Mouse (Mus musculus): ENCODE measurements around the gene Dynlt1f. TPM values are rescaled to one million over a fixed set of nuclear protein-coding genes. Genes with fewer than 3 reads are reported as not detected.
A peak's percentile ranks its signal among the peaks of the same experiment; 100 is the strongest.
"Not testable (repeated sequence)": the region's sequence is repeated elsewhere in the genome, so short reads cannot be mapped to it uniquely, and the experiment has no call there.

The Dynlt1f gene
- polyA plus RNA-seq, 1 experiment from 2014 or later: 296 TPM

GRCm38 (mm10) chr17:6674297-6674696 lies 18.6 kb upstream of the Dynlt1f start:
- peak; percentile 1 for DNase-seq (ENCODE audit: low spot score)
- not testable (repeated sequence) for H3K9me3 ChIP-seq (ENCODE audit: control insufficient read depth, low read length); H3K9ac ChIP-seq (ENCODE audit: low read length); H3K36me3 ChIP-seq (ENCODE audit: control insufficient read depth, insufficient read depth, low read length); H3K4me1 ChIP-seq (replicated peaks; ENCODE audit: control insufficient read depth, insufficient read depth, low read length); H3K4me2 ChIP-seq (ENCODE audit: low read depth, low read length, severe bottlenecking); ATAC-seq (replicated peaks; ENCODE audit: low FRiP score); H3K27me3 ChIP-seq (ENCODE audit: control insufficient read depth, insufficient read depth, low read length); H3K27ac ChIP-seq (ENCODE audit: low read depth, low read length); H3K4me3 ChIP-seq (ENCODE audit: low read depth, low read length)
- WGBS: 60% methylated on average over 5 of the region's 5 CpGs

- H3K27me3 ChIP-seq (ENCODE audit: control insufficient read depth, insufficient read depth, low read length); H3K36me3 ChIP-seq (ENCODE audit: control insufficient read depth, insufficient read depth, low read length); H3K4me3 ChIP-seq (ENCODE audit: low read depth, low read length); DNase-seq (ENCODE audit: low spot score); H3K4me1 ChIP-seq (replicated peaks; ENCODE audit: control insufficient read depth, insufficient read depth, low read length); ATAC-seq (replicated peaks; ENCODE audit: low FRiP score); H3K27ac ChIP-seq (ENCODE audit: low read depth, low read length); H3K4me2 ChIP-seq (ENCODE audit: low read depth, low read length, severe bottlenecking); H3K9me3 ChIP-seq (ENCODE audit: control insufficient read depth, low read length); H3K9ac ChIP-seq (ENCODE audit: low read length): not testable (repeated sequence)
- WGBS: no CpG with 5 or more reads among the region's 6 CpGs
Observed at GRCm38 (mm10) chr17:6668522-6668921, 12.8 kb upstream of the Dynlt1f start.

- not testable (repeated sequence) for H3K27me3 ChIP-seq (ENCODE audit: control insufficient read depth, insufficient read depth, low read length); H3K4me1 ChIP-seq (replicated peaks; ENCODE audit: control insufficient read depth, insufficient read depth, low read length); H3K9ac ChIP-seq (ENCODE audit: low read length); H3K36me3 ChIP-seq (ENCODE audit: control insufficient read depth, insufficient read depth, low read length); H3K4me3 ChIP-seq (ENCODE audit: low read depth, low read length); H3K4me2 ChIP-seq (ENCODE audit: low read depth, low read length, severe bottlenecking); H3K27ac ChIP-seq (ENCODE audit: low read depth, low read length); H3K9me3 ChIP-seq (ENCODE audit: control insufficient read depth, low read length); ATAC-seq (replicated peaks; ENCODE audit: low FRiP score)
- peak; percentile 22 for DNase-seq (ENCODE audit: low spot score)
- WGBS: 90% methylated on average over 4 of the region's 5 CpGs
Observed at GRCm38 (mm10) chr17:6665389-6665788, 9.7 kb upstream of the Dynlt1f start.

- not testable (repeated sequence) for H3K4me1 ChIP-seq (replicated peaks; ENCODE audit: control insufficient read depth, insufficient read depth, low read length); H3K36me3 ChIP-seq (ENCODE audit: control insufficient read depth, insufficient read depth, low read length); ATAC-seq (replicated peaks; ENCODE audit: low FRiP score); H3K4me2 ChIP-seq (ENCODE audit: low read depth, low read length, severe bottlenecking); H3K4me3 ChIP-seq (ENCODE audit: low read depth, low read length); H3K27me3 ChIP-seq (ENCODE audit: control insufficient read depth, insufficient read depth, low read length); H3K27ac ChIP-seq (ENCODE audit: low read depth, low read length); H3K9me3 ChIP-seq (ENCODE audit: control insufficient read depth, low read length); H3K9ac ChIP-seq (ENCODE audit: low read length)
- peak; percentile 16 for DNase-seq (ENCODE audit: low spot score)
- 50% methylated on average over 3 of the region's 3 CpGs for WGBS
Observed at GRCm38 (mm10) chr17:6662840-6663239, 7.1 kb upstream of the Dynlt1f start.

GRCm38 (mm10) chr17:6661093-6661816 lies 5.6 kb upstream of the Dynlt1f start:
- ATAC-seq (replicated peaks; ENCODE audit: low FRiP score) (peak; percentile 18; the same call in 1 of the 2 replicates), DNase-seq (ENCODE audit: low spot score) (peak; percentile 56)
- H3K4me3 ChIP-seq (ENCODE audit: low read depth, low read length); H3K4me1 ChIP-seq (replicated peaks; ENCODE audit: control insufficient read depth, insufficient read depth, low read length); H3K4me2 ChIP-seq (ENCODE audit: low read depth, low read length, severe bottlenecking); H3K27ac ChIP-seq (ENCODE audit: low read depth, low read length); H3K9me3 ChIP-seq (ENCODE audit: control insufficient read depth, low read length); H3K36me3 ChIP-seq (ENCODE audit: control insufficient read depth, insufficient read depth, low read length); H3K9ac ChIP-seq (ENCODE audit: low read length); H3K27me3 ChIP-seq (ENCODE audit: control insufficient read depth, insufficient read depth, low read length): not testable (repeated sequence)
- 56% methylated on average over 7 of the region's 11 CpGs for WGBS

- H3K4me3 ChIP-seq (ENCODE audit: low read depth, low read length); H3K27me3 ChIP-seq (ENCODE audit: control insufficient read depth, insufficient read depth, low read length); H3K4me2 ChIP-seq (ENCODE audit: low read depth, low read length, severe bottlenecking); DNase-seq (ENCODE audit: low spot score); H3K27ac ChIP-seq (ENCODE audit: low read depth, low read length); H3K9ac ChIP-seq (ENCODE audit: low read length); ATAC-seq (replicated peaks; ENCODE audit: low FRiP score); H3K36me3 ChIP-seq (ENCODE audit: control insufficient read depth, insufficient read depth, low read length); H3K9me3 ChIP-seq (ENCODE audit: control insufficient read depth, low read length); H3K4me1 ChIP-seq (replicated peaks; ENCODE audit: control insufficient read depth, insufficient read depth, low read length): not testable (repeated sequence)
- WGBS: 84% methylated on average over 6 of the region's 6 CpGs
Observed at GRCm38 (mm10) chr17:6660589-6660988, 4.9 kb upstream of the Dynlt1f start.

GRCm38 (mm10) chr17:6658801-6659200 lies 3.1 kb upstream of the Dynlt1f start, which contains the start of gene Sytl3:
Sytl3 (plus strand) TSS chr17:6659093.
- DNase-seq (ENCODE audit: low spot score); H3K4me2 ChIP-seq (ENCODE audit: low read depth, low read length, severe bottlenecking); H3K27ac ChIP-seq (ENCODE audit: low read depth, low read length); H3K9ac ChIP-seq (ENCODE audit: low read length); H3K9me3 ChIP-seq (ENCODE audit: control insufficient read depth, low read length); H3K27me3 ChIP-seq (ENCODE audit: control insufficient read depth, insufficient read depth, low read length); H3K4me1 ChIP-seq (replicated peaks; ENCODE audit: control insufficient read depth, insufficient read depth, low read length); ATAC-seq (replicated peaks; ENCODE audit: low FRiP score); H3K36me3 ChIP-seq (ENCODE audit: control insufficient read depth, insufficient read depth, low read length); H3K4me3 ChIP-seq (ENCODE audit: low read depth, low read length): not testable (repeated sequence)
- 91% methylated on average over 3 of the region's 7 CpGs for WGBS

- not testable (repeated sequence) for H3K36me3 ChIP-seq (ENCODE audit: control insufficient read depth, insufficient read depth, low read length)
Observed at GRCm38 (mm10) chr17:6656471-6656870, 771 bp upstream of the Dynlt1f start.

GRCm38 (mm10) chr17:6655087-6655511 lies 601 bp downstream of the Dynlt1f start:
- not testable (repeated sequence) for H3K27ac ChIP-seq (ENCODE audit: low read depth, low read length); H3K4me1 ChIP-seq (replicated peaks; ENCODE audit: control insufficient read depth, insufficient read depth, low read length); H3K36me3 ChIP-seq (ENCODE audit: control insufficient read depth, insufficient read depth, low read length); H3K27me3 ChIP-seq (ENCODE audit: control insufficient read depth, insufficient read depth, low read length); H3K9me3 ChIP-seq (ENCODE audit: control insufficient read depth, low read length)
- H3K9ac ChIP-seq (ENCODE audit: low read length): peak overlapping the region; percentile 58
- H3K4me2 ChIP-seq (ENCODE audit: low read depth, low read length, severe bottlenecking): peak overlapping the region; percentile 37; the same call in 1 of the 2 replicates
- ATAC-seq (replicated peaks; ENCODE audit: low FRiP score) (peak; percentile 92), DNase-seq (ENCODE audit: low spot score) (peak; percentile 93)
- peak overlapping the region; percentile 46 for H3K4me3 ChIP-seq (ENCODE audit: low read depth, low read length)
- WGBS: under 1% methylated on average over 35 of the region's 36 CpGs

More at GRCm38 (mm10) chr17:6656471-6656870, 771 bp upstream of the Dynlt1f start:
- not testable (repeated sequence) for H3K9ac ChIP-seq (ENCODE audit: low read length); DNase-seq (ENCODE audit: low spot score); H3K27ac ChIP-seq (ENCODE audit: low read depth, low read length); H3K27me3 ChIP-seq (ENCODE audit: control insufficient read depth, insufficient read depth, low read length); H3K4me3 ChIP-seq (ENCODE audit: low read depth, low read length); H3K9me3 ChIP-seq (ENCODE audit: control insufficient read depth, low read length); ATAC-seq (replicated peaks; ENCODE audit: low FRiP score); H3K4me2 ChIP-seq (ENCODE audit: low read depth, low read length, severe bottlenecking); H3K4me1 ChIP-seq (replicated peaks; ENCODE audit: control insufficient read depth, insufficient read depth, low read length)
- 95% methylated on average over 1 of the region's 3 CpGs for whole genome bisulfite sequencing

Data from forebrain, embryonic 11.5 days (tissue).